Mouse (Mus musculus) myocyte (in vitro differentiated cells): ENCODE data around the gene Flad1. TPM values are rescaled to one million over a fixed set of nuclear protein-coding genes. Genes with fewer than 3 reads are reported as not detected.
A peak's percentile ranks its signal among the peaks of the same experiment; 100 is the strongest.
"Not testable (repeated sequence)": the region's sequence is repeated elsewhere in the genome, so short reads cannot be mapped to it uniquely, and the experiment has no call there.

Source experiments
- H3K27me3 ChIP-seq: one replicate; pipeline ENCODE4 v1.6.1; 2011; ENCODE audit not compliant: control insufficient read depth, insufficient read depth, insufficient read length
- H3K36me3 ChIP-seq: one replicate; pipeline ENCODE4 v1.6.1; 2011; ENCODE audit not compliant: control insufficient read depth, insufficient read depth
- H3K4me2 ChIP-seq: one replicate; pipeline ENCODE4 v1.6.1; 2011; ENCODE audit warnings: low read depth, control low read depth
- H3K4me3 ChIP-seq: one replicate; pipeline ENCODE4 v1.5.1; 2011; ENCODE audit warnings: mild to moderate bottlenecking, control low read depth, moderate library complexity
- H3K79me2 ChIP-seq: one replicate; pipeline ENCODE4 v1.6.1; 2011; ENCODE audit not compliant: control insufficient read depth, insufficient read depth
- H3ac ChIP-seq: one replicate; pipeline ENCODE4 v1.6.1; 2011; ENCODE audit not compliant: control insufficient read depth, insufficient read length
- CEBPB ChIP-seq: IDR thresholded peaks from 2 replicates; pipeline ENCODE4 v1.6.1; 2011; ENCODE audit warnings: mild to moderate bottlenecking, moderate library complexity; ENCODE audit not compliant: poor library complexity, insufficient read depth, severe bottlenecking
- E2F4 ChIP-seq: IDR thresholded peaks from one replicate; pipeline ENCODE4 v1.6.1; 2011; ENCODE audit warnings: mild to moderate bottlenecking, control low read depth, moderate library complexity; ENCODE audit not compliant: insufficient read depth
- MAX ChIP-seq: IDR thresholded peaks from one replicate; pipeline ENCODE4 v1.6.1; 2011; ENCODE audit warnings: low read depth, mild to moderate bottlenecking, control low read depth
- MYOD1 ChIP-seq, 3 experiments: IDR thresholded peaks; one replicate each; pipeline ENCODE4 v1.6.1; 2011; ENCODE audit warnings: control low read depth in 2 of 3, low read depth in 2 of 3, mild to moderate bottlenecking in 2 of 3, moderate library complexity in 1 of 3; ENCODE audit not compliant: insufficient read length in 2 of 3, control insufficient read depth in 1 of 3
- MYOG ChIP-seq, 3 experiments: IDR thresholded peaks; one replicate each; pipeline ENCODE4 v1.6.1; 2011; ENCODE audit warnings: control low read depth in 2 of 3, low read depth in 2 of 3, mild to moderate bottlenecking in 2 of 3; ENCODE audit not compliant: insufficient read length in 2 of 3, control insufficient read depth in 1 of 3, insufficient read depth in 1 of 3
- POLR2A ChIP-seq: IDR thresholded peaks from one replicate; pipeline ENCODE4 v1.6.1; 2011; ENCODE audit warnings: low read depth, mild to moderate bottlenecking, control low read depth, moderate library complexity; ENCODE audit not compliant: insufficient read length
- POLR2AphosphoS2 ChIP-seq: IDR thresholded peaks from one replicate; pipeline ENCODE4 v1.6.1; 2011; ENCODE audit warnings: low read depth, control low read depth; ENCODE audit not compliant: insufficient read length
- REST ChIP-seq: IDR thresholded peaks from one replicate; pipeline ENCODE4 v1.6.1; 2011; ENCODE audit warnings: mild to moderate bottlenecking, control low read depth, moderate library complexity; ENCODE audit not compliant: insufficient read depth, insufficient read length
- SRF ChIP-seq: IDR thresholded peaks from one replicate; pipeline ENCODE4 v1.6.1; 2011; ENCODE audit warnings: low read depth; ENCODE audit not compliant: control insufficient read depth, insufficient read length
- TCF12 ChIP-seq: IDR thresholded peaks from one replicate; pipeline ENCODE4 v1.6.1; 2011; ENCODE audit warnings: mild to moderate bottlenecking, control low read depth; ENCODE audit not compliant: poor library complexity, insufficient read depth, severe bottlenecking
- TCF3 ChIP-seq: IDR thresholded peaks from one replicate; pipeline ENCODE4 v1.6.1; 2011; ENCODE audit warnings: low read depth, control low read depth; ENCODE audit not compliant: insufficient read length
- USF1 ChIP-seq: IDR thresholded peaks from one replicate; pipeline ENCODE4 v1.6.1; 2011; ENCODE audit warnings: low read depth, mild to moderate bottlenecking, control low read depth, moderate library complexity
- polyA plus RNA-seq: library from polyadenylated mRNA; unstranded; fragments of >200 nt; fragmentation: generic; extraction: Trizol; gene quantifications from one replicate; pipeline ENCODE4 v1.2.1, GENCODE M21; 2012; ENCODE audit warnings: missing spikeins

The Flad1 gene
- polyA plus RNA-seq, 1 experiment: 19.8 TPM

GRCm38 (mm10) chr3:89435041-89435440, 23.4 kb upstream of the Flad1 start:
- peaks cover 9% of the 10 kb centered on the region for H3K36me3 ChIP-seq
- TF ChIP-seq USF1 (no peak), CEBPB (no peak), POLR2AphosphoS2 (no peak), TCF3 (no peak), MYOD1 (IDR thresholded peaks at IDR 0.05; ENCODE audit: control insufficient read depth in 1 of 3, insufficient read length in 2 of 3, low read depth in 2 of 3) (no peak), MYOG (IDR thresholded peaks at IDR 0.05; ENCODE audit: control insufficient read depth in 1 of 3, insufficient read depth in 1 of 3, insufficient read length in 2 of 3, low read depth in 2 of 3) (no peak), E2F4 (no peak), TCF12 (no peak), SRF (no peak)
- peaks cover 46% of the 10 kb centered on the region for H3K79me2 ChIP-seq
- no peaks in the 10 kb centered on the region for H3K27me3 ChIP-seq
- H3K4me3 ChIP-seq: no peak overlapping the region
- H3K4me2 ChIP-seq: peak overlapping the region; percentile 49
- no peak overlapping the region for H3ac ChIP-seq

- H3K4me3 ChIP-seq: no peak overlapping the region
- peak overlapping the region; percentile 49 for H3K4me2 ChIP-seq
- TF ChIP-seq MYOD1 (IDR thresholded peaks at IDR 0.05; ENCODE audit: control insufficient read depth in 1 of 3, insufficient read length in 2 of 3, low read depth in 2 of 3) (peak in 1 of 3 experiments; percentile 19), USF1 (no peak), SRF (no peak), TCF12 (no peak), POLR2AphosphoS2 (peak; percentile 62), MAX (no peak), MYOG (IDR thresholded peaks at IDR 0.05; ENCODE audit: control insufficient read depth in 1 of 3, insufficient read depth in 1 of 3, insufficient read length in 2 of 3, low read depth in 2 of 3) (peak in 2 of 3 experiments; percentile 62 to 77), POLR2A (peak; percentile 37), TCF3 (no peak), CEBPB (no peak), REST (no peak), E2F4 (no peak)
- peaks cover 46% of the 10 kb centered on the region for H3K79me2 ChIP-seq
- no peaks in the 10 kb centered on the region for H3K27me3 ChIP-seq
- H3ac ChIP-seq: no peak overlapping the region
- peaks cover 9% of the 10 kb centered on the region for H3K36me3 ChIP-seq
Observed at GRCm38 (mm10) chr3:89434532-89434931, 22.9 kb upstream of the Flad1 start.

GRCm38 (mm10) chr3:89432606-89433005, 20.9 kb upstream of the Flad1 start:
- H3K4me2 ChIP-seq: no peak overlapping the region
- H3K79me2 ChIP-seq: peaks cover 35% of the 10 kb centered on the region
- TF ChIP-seq E2F4 (no peak), SRF (no peak), CEBPB (no peak), USF1 (no peak), TCF3 (no peak), MAX (no peak), MYOD1 (IDR thresholded peaks at IDR 0.05; ENCODE audit: control insufficient read depth in 1 of 3, insufficient read length in 2 of 3, low read depth in 2 of 3) (no peak), POLR2A (no peak), TCF12 (no peak)
- peaks cover 9% of the 10 kb centered on the region for H3K36me3 ChIP-seq
- H3K4me3 ChIP-seq: no peak overlapping the region
- H3ac ChIP-seq: no peak overlapping the region
- H3K27me3 ChIP-seq: no peaks in the 10 kb centered on the region

GRCm38 (mm10) chr3:89430171-89431159, 18.8 kb upstream of the Flad1 start, which contains the start of gene Pygo2:
Pygo2 (plus strand) TSS chr3:89430214.
- Histone ChIP-seq H3K36me3 (peaks cover 15% of the 10 kb centered on the region), H3ac (peak within 1 kb of the TSS; percentile 24), H3K4me2 (peak within 1 kb of the TSS; percentile 95), H3K27me3 (no peaks in the 10 kb centered on the region), H3K79me2 (peaks cover 31% of the 10 kb centered on the region), H3K4me3 (peak within 1 kb of the TSS; percentile 76)
- TF ChIP-seq SRF (peak; percentile 63), USF1 (no peak), POLR2AphosphoS2 (peak; percentile 99), E2F4 (no peak), REST (peak; percentile 13), MYOG (IDR thresholded peaks at IDR 0.05; ENCODE audit: control insufficient read depth in 1 of 3, insufficient read depth in 1 of 3, insufficient read length in 2 of 3, low read depth in 2 of 3) (peak in 1 of 3 experiments; percentile 16), POLR2A (peak; percentile 83), MYOD1 (IDR thresholded peaks at IDR 0.05; ENCODE audit: control insufficient read depth in 1 of 3, insufficient read length in 2 of 3, low read depth in 2 of 3) (peak in 1 of 3 experiments; percentile 1)

GRCm38 (mm10) chr3:89429021-89429420, 17.4 kb upstream of the Flad1 start:
- not testable (repeated sequence) for H3ac ChIP-seq, H3K4me2 ChIP-seq, H3K27me3 ChIP-seq, H3K4me3 ChIP-seq
- H3K79me2 ChIP-seq: peaks cover 31% of the 10 kb centered on the region
- peaks cover 22% of the 10 kb centered on the region for H3K36me3 ChIP-seq
